Mouse (Mus musculus) thymus, adult 2 months (tissue): Measurements from ENCODE around the gene Rpl27. TPM values are rescaled to one million over a fixed set of nuclear protein-coding genes. Genes with fewer than 3 reads are reported as not detected.

Experiments used
- DNase-seq: peaks from one replicate; pipeline ENCODE4 v3.0.0; 2021
- H3K27ac ChIP-seq: fragments of 200-500 bp; 2 replicates; pipeline ENCODE4 v1.5.1; 2012; ENCODE audit warnings: low read length, control low read depth; ENCODE audit not compliant: control insufficient read depth, insufficient read depth
- H3K27me3 ChIP-seq: fragments of 200-500 bp; 2 replicates; pipeline ENCODE4 v1.6.1; 2012; ENCODE audit warnings: mild to moderate bottlenecking, low read length, moderate library complexity, mixed read lengths; ENCODE audit not compliant: control insufficient read depth, insufficient read depth
- H3K36me3 ChIP-seq: fragments of 200-500 bp; 2 replicates; pipeline ENCODE4 v1.6.1; 2012; ENCODE audit warnings: mild to moderate bottlenecking, low read length, moderate library complexity; ENCODE audit not compliant: control insufficient read depth, insufficient read depth
- H3K4me1 ChIP-seq: fragments of 200-500 bp; replicated peaks from 2 replicates; pipeline ENCODE4 v1.6.1; 2012; ENCODE audit warnings: low read length; ENCODE audit not compliant: control insufficient read depth, insufficient read depth
- H3K4me3 ChIP-seq: fragments of 200-500 bp; 2 replicates; pipeline ENCODE4 v1.5.1; 2012; ENCODE audit warnings: mild to moderate bottlenecking, low read length, control low read depth, moderate library complexity; ENCODE audit not compliant: control insufficient read depth, insufficient read depth
- CTCF ChIP-seq: fragments of 200-500 bp; IDR thresholded peaks from 2 replicates; pipeline ENCODE4 v1.5.1; 2012; ENCODE audit warnings: mild to moderate bottlenecking, control low read depth, low read length, moderate library complexity, borderline replicate concordance; ENCODE audit not compliant: control insufficient read depth, poor library complexity, insufficient read depth; ENCODE audit errors: extremely low read depth
- POLR2A ChIP-seq: fragments of 200-500 bp; IDR thresholded peaks from 2 replicates; pipeline ENCODE4 v1.6.1; 2012; ENCODE audit warnings: mild to moderate bottlenecking, low read length, control low read depth, moderate library complexity; ENCODE audit not compliant: control insufficient read depth, poor library complexity, insufficient read depth; ENCODE audit errors: extremely low read depth
- WGBS: fragments of 180-500 bp; shearing (Covaris S2); methylation state at CpG from one replicate; pipeline ENCODE4 v1.1.7; 2018; 5-methylcytosine and 5-hydroxymethylcytosine counted together
- polyA plus RNA-seq: library from polyadenylated mRNA; depleted of rRNA; stranded (reverse); fragments of >200 nt; gene quantifications from 2 replicates; pipeline ENCODE4 v1.2.3, GENCODE M21; 2012

Gene Rpl27
- polyA plus RNA-seq, 1 experiment, result 730 TPM

- TF ChIP-seq POLR2A, result no peak
- TF ChIP-seq CTCF, result no peak
These were observed 12.6 kb downstream of the Rpl27 start for GRCm38 (mm10) chr11:101454702-101455101.

GRCm38 (mm10) chr11:101455627-101456026, 13.5 kb downstream of the Rpl27 start:
- Histone ChIP-seq H3K36me3 (peaks cover 23% of the 10 kb centered on the region), H3K27me3 (no peaks in the 10 kb centered on the region), H3K4me3 (no peak overlapping the region), H3K27ac (no peak overlapping the region), H3K4me1 (peaks cover 2% of the 10 kb centered on the region; the same call in 1 of the 2 replicates)
- DNase-seq, result no peak
- 97% methylated on average over 7 of the region's 7 CpGs for WGBS
- TF ChIP-seq CTCF (no peak), POLR2A (no peak)

More at GRCm38 (mm10) chr11:101454702-101455101, 12.6 kb downstream of the Rpl27 start:
- H3K4me3 ChIP-seq, result no peak overlapping the region
- H3K4me1 ChIP-seq, result peaks cover 2% of the 10 kb centered on the region; the same call in 1 of the 2 replicates
- WGBS, result 88% methylated on average over 6 of the region's 6 CpGs
- H3K36me3 ChIP-seq, result peaks cover 20% of the 10 kb centered on the region
- no peak for DNase-seq
- no peaks in the 10 kb centered on the region for H3K27me3 ChIP-seq
- no peak overlapping the region for H3K27ac ChIP-seq

GRCm38 (mm10) chr11:101457631-101458030, 15.5 kb downstream of the Rpl27 start:
- WGBS, result 95% methylated on average over 9 of the region's 9 CpGs
- no peaks in the 10 kb centered on the region for H3K4me1 ChIP-seq
- H3K27me3 ChIP-seq, result no peaks in the 10 kb centered on the region

GRCm38 (mm10) chr11:101458217-101458616, 16.1 kb downstream of the Rpl27 start:
- Histone ChIP-seq H3K4me3 (no peak overlapping the region), H3K4me1 (no peaks in the 10 kb centered on the region), H3K27me3 (no peaks in the 10 kb centered on the region), H3K36me3 (peaks cover 23% of the 10 kb centered on the region), H3K27ac (no peak overlapping the region)
- DNase-seq, result no peak
- TF ChIP-seq POLR2A (no peak), CTCF (no peak)
- WGBS, result 97% methylated on average over 12 of the region's 12 CpGs

More at GRCm38 (mm10) chr11:101457631-101458030, 15.5 kb downstream of the Rpl27 start:
- Histone ChIP-seq H3K36me3 (peaks cover 23% of the 10 kb centered on the region), H3K27ac (no peak overlapping the region), H3K4me3 (no peak overlapping the region)
- no peak for DNase-seq
- TF ChIP-seq POLR2A (no peak), CTCF (no peak)

GRCm38 (mm10) chr11:101459716-101460115, 17.6 kb downstream of the Rpl27 start:
- H3K27me3 ChIP-seq, result no peaks in the 10 kb centered on the region
- H3K4me3 ChIP-seq, result no peak overlapping the region
- 95% methylated on average over 5 of the region's 6 CpGs for WGBS
- no peak overlapping the region for H3K27ac ChIP-seq
- H3K36me3 ChIP-seq, result peaks cover 23% of the 10 kb centered on the region
- H3K4me1 ChIP-seq, result peaks cover under 1% of the 10 kb centered on the region
- no peak for TF ChIP-seq CTCF
- no peak for TF ChIP-seq POLR2A
- no peak for DNase-seq

GRCm38 (mm10) chr11:101460321-101460720, 18.2 kb downstream of the Rpl27 start:
- TF ChIP-seq CTCF (no peak), POLR2A (no peak)
- DNase-seq, result no peak
- no peaks in the 10 kb centered on the region for H3K27me3 ChIP-seq
- peaks cover 23% of the 10 kb centered on the region for H3K36me3 ChIP-seq
- H3K4me3 ChIP-seq, result no peak overlapping the region
- no peak overlapping the region for H3K27ac ChIP-seq
- H3K4me1 ChIP-seq, result peaks cover 7% of the 10 kb centered on the region
- 96% methylated on average over 15 of the region's 15 CpGs for WGBS

GRCm38 (mm10) chr11:101462141-101462540, 20.0 kb downstream of the Rpl27 start:
- Histone ChIP-seq H3K36me3 (peaks cover 22% of the 10 kb centered on the region), H3K27ac (no peak overlapping the region), H3K27me3 (no peaks in the 10 kb centered on the region), H3K4me1 (peaks cover 11% of the 10 kb centered on the region), H3K4me3 (no peak overlapping the region)
- TF ChIP-seq CTCF (no peak), POLR2A (no peak)
- no peak for DNase-seq
- whole genome bisulfite sequencing, result 96% methylated on average over 14 of the region's 14 CpGs
